Mouse (Mus musculus): ENCODE results near the gene Tbl1x. TPM values are rescaled to one million over a fixed set of nuclear protein-coding genes. Genes with fewer than 3 reads are reported as not detected.

Gene Tbl1x
- polyA plus RNA-seq, 1 experiment from 2014 or later = 53.0 TPM

- ATAC-seq (replicated peaks; ENCODE audit: low FRiP score) (no peak), DNase-seq (ENCODE audit: low spot score) (no peak)
- no peak overlapping the region for H3K27ac ChIP-seq (ENCODE audit: low read depth, low read length)
- peaks cover 3% of the 10 kb centered on the region for H3K4me1 ChIP-seq (replicated peaks; ENCODE audit: control insufficient read depth, insufficient read depth, low read length)
- H3K4me2 ChIP-seq = no peak overlapping the region
- H3K27me3 ChIP-seq (replicated peaks; ENCODE audit: control insufficient read depth, insufficient read depth, low read length) = no peaks in the 10 kb centered on the region
- H3K36me3 ChIP-seq (ENCODE audit: control insufficient read depth, insufficient read depth, low read length) = no peaks in the 10 kb centered on the region
- no peaks in the 10 kb centered on the region for H3K9me3 ChIP-seq (ENCODE audit: control insufficient read depth, low read length)
- H3K4me3 ChIP-seq (ENCODE audit: low read depth, low read length) = no peak overlapping the region
- H3K9ac ChIP-seq (ENCODE audit: low read depth, low read length) = no peak overlapping the region
- 74% methylated on average over 3 of the region's 3 CpGs for WGBS
These were observed 66.3 kb downstream of the Tbl1x start for GRCm38 (mm10) chrX:77577108-77577507.

GRCm38 (mm10) chrX:77578172-77578571 is 67.4 kb downstream of the Tbl1x start:
- H3K36me3 ChIP-seq (ENCODE audit: control insufficient read depth, insufficient read depth, low read length) = no peaks in the 10 kb centered on the region
- no peaks in the 10 kb centered on the region for H3K27me3 ChIP-seq (replicated peaks; ENCODE audit: control insufficient read depth, insufficient read depth, low read length)
- DNase-seq (ENCODE audit: low spot score) = no peak
- no peaks in the 10 kb centered on the region for H3K9me3 ChIP-seq (ENCODE audit: control insufficient read depth, low read length)
- no peak overlapping the region for H3K27ac ChIP-seq (ENCODE audit: low read depth, low read length)
- H3K4me2 ChIP-seq = no peak overlapping the region
- ATAC-seq (replicated peaks; ENCODE audit: low FRiP score) = 0 out of 2 replicates have a peak, but pooled peaks have one; percentile 51
- H3K4me1 ChIP-seq (replicated peaks; ENCODE audit: control insufficient read depth, insufficient read depth, low read length) = peaks cover 3% of the 10 kb centered on the region
- H3K4me3 ChIP-seq (ENCODE audit: low read depth, low read length) = no peak overlapping the region
- no peak overlapping the region for H3K9ac ChIP-seq (ENCODE audit: low read depth, low read length)
- WGBS = 55% methylated on average over 1 of the region's 1 CpGs

- Histone ChIP-seq H3K4me1 (replicated peaks; ENCODE audit: control insufficient read depth, insufficient read depth, low read length) (peaks cover 3% of the 10 kb centered on the region), H3K9ac (ENCODE audit: low read depth, low read length) (no peak overlapping the region), H3K9me3 (ENCODE audit: control insufficient read depth, low read length) (no peaks in the 10 kb centered on the region), H3K4me2 (peak overlapping the region; percentile 31), H3K27me3 (replicated peaks; ENCODE audit: control insufficient read depth, insufficient read depth, low read length) (no peaks in the 10 kb centered on the region), H3K36me3 (ENCODE audit: control insufficient read depth, insufficient read depth, low read length) (no peaks in the 10 kb centered on the region), H3K27ac (ENCODE audit: low read depth, low read length) (no peak overlapping the region), H3K4me3 (ENCODE audit: low read depth, low read length) (no peak overlapping the region)
- 58% methylated on average over 4 of the region's 4 CpGs for WGBS
- ATAC-seq (replicated peaks; ENCODE audit: low FRiP score) = no peak
- no peak for DNase-seq (ENCODE audit: low spot score)
These were observed 69.2 kb downstream of the Tbl1x start for GRCm38 (mm10) chrX:77579964-77580363.

GRCm38 (mm10) chrX:77585974-77586373 is 75.2 kb downstream of the Tbl1x start:
- Histone ChIP-seq H3K4me2 (no peak overlapping the region), H3K9me3 (ENCODE audit: control insufficient read depth, low read length) (no peaks in the 10 kb centered on the region), H3K4me3 (ENCODE audit: low read depth, low read length) (no peak overlapping the region), H3K36me3 (ENCODE audit: control insufficient read depth, insufficient read depth, low read length) (no peaks in the 10 kb centered on the region), H3K27me3 (replicated peaks; ENCODE audit: control insufficient read depth, insufficient read depth, low read length) (no peaks in the 10 kb centered on the region), H3K4me1 (replicated peaks; ENCODE audit: control insufficient read depth, insufficient read depth, low read length) (no peaks in the 10 kb centered on the region; the same call in 1 of the 2 replicates), H3K9ac (ENCODE audit: low read depth, low read length) (no peak overlapping the region), H3K27ac (ENCODE audit: low read depth, low read length) (no peak overlapping the region)
- WGBS = 81% methylated on average over 2 of the region's 2 CpGs
- DNase-seq (ENCODE audit: low spot score) (no peak), ATAC-seq (replicated peaks; ENCODE audit: low FRiP score) (no peak)

- H3K9ac ChIP-seq (ENCODE audit: low read depth, low read length) = no peak overlapping the region
- H3K4me2 ChIP-seq = peak overlapping the region; percentile 12; the same call in 1 of the 2 replicates
- peaks cover 5% of the 10 kb centered on the region; the same call in 1 of the 2 replicates for H3K4me1 ChIP-seq (replicated peaks; ENCODE audit: control insufficient read depth, insufficient read depth, low read length)
- WGBS = 57% methylated on average over 7 of the region's 7 CpGs
- no peaks in the 10 kb centered on the region for H3K36me3 ChIP-seq (ENCODE audit: control insufficient read depth, insufficient read depth, low read length)
- no peak overlapping the region for H3K27ac ChIP-seq (ENCODE audit: low read depth, low read length)
- no peaks in the 10 kb centered on the region for H3K9me3 ChIP-seq (ENCODE audit: control insufficient read depth, low read length)
- H3K27me3 ChIP-seq (replicated peaks; ENCODE audit: control insufficient read depth, insufficient read depth, low read length) = no peaks in the 10 kb centered on the region
- H3K4me3 ChIP-seq (ENCODE audit: low read depth, low read length) = no peak overlapping the region
- ATAC-seq (replicated peaks; ENCODE audit: low FRiP score) (peak; percentile 54), DNase-seq (ENCODE audit: low spot score) (no peak)
These were observed 83.9 kb downstream of the Tbl1x start for GRCm38 (mm10) chrX:77594670-77595224.

GRCm38 (mm10) chrX:77597674-77598073 is 86.9 kb downstream of the Tbl1x start:
- 0 out of 2 replicates have a peak, but pooled peaks cover 5% of the 10 kb centered on the region for H3K4me1 ChIP-seq (replicated peaks; ENCODE audit: control insufficient read depth, insufficient read depth, low read length)
- ATAC-seq (replicated peaks; ENCODE audit: low FRiP score) (no peak), DNase-seq (ENCODE audit: low spot score) (no peak)
- H3K9me3 ChIP-seq (ENCODE audit: control insufficient read depth, low read length) = no peaks in the 10 kb centered on the region
- H3K27me3 ChIP-seq (replicated peaks; ENCODE audit: control insufficient read depth, insufficient read depth, low read length) = no peaks in the 10 kb centered on the region
- H3K36me3 ChIP-seq (ENCODE audit: control insufficient read depth, insufficient read depth, low read length) = no peaks in the 10 kb centered on the region
- no peak overlapping the region for H3K4me3 ChIP-seq (ENCODE audit: low read depth, low read length)
- H3K27ac ChIP-seq (ENCODE audit: low read depth, low read length) = no peak overlapping the region
- H3K9ac ChIP-seq (ENCODE audit: low read depth, low read length) = no peak overlapping the region
- H3K4me2 ChIP-seq = no peak overlapping the region

- 64% methylated on average over 2 of the region's 2 CpGs for WGBS
- Histone ChIP-seq H3K4me3 (ENCODE audit: low read depth, low read length) (no peak overlapping the region), H3K9me3 (ENCODE audit: control insufficient read depth, low read length) (no peaks in the 10 kb centered on the region), H3K27ac (ENCODE audit: low read depth, low read length) (no peak overlapping the region), H3K9ac (ENCODE audit: low read depth, low read length) (no peak overlapping the region), H3K4me1 (replicated peaks; ENCODE audit: control insufficient read depth, insufficient read depth, low read length) (0 out of 2 replicates have a peak, but pooled peaks cover 5% of the 10 kb centered on the region), H3K36me3 (ENCODE audit: control insufficient read depth, insufficient read depth, low read length) (no peaks in the 10 kb centered on the region), H3K4me2 (no peak overlapping the region), H3K27me3 (replicated peaks; ENCODE audit: control insufficient read depth, insufficient read depth, low read length) (no peaks in the 10 kb centered on the region)
- DNase-seq (ENCODE audit: low spot score) (no peak), ATAC-seq (replicated peaks; ENCODE audit: low FRiP score) (no peak)
These were observed 87.9 kb downstream of the Tbl1x start for GRCm38 (mm10) chrX:77598736-77599135.

- no peak overlapping the region for H3K27ac ChIP-seq (ENCODE audit: low read depth, low read length)
- H3K9ac ChIP-seq (ENCODE audit: low read depth, low read length) = no peak overlapping the region
- H3K9me3 ChIP-seq (ENCODE audit: control insufficient read depth, low read length) = no peaks in the 10 kb centered on the region
- H3K36me3 ChIP-seq (ENCODE audit: control insufficient read depth, insufficient read depth, low read length) = no peaks in the 10 kb centered on the region
- H3K4me1 ChIP-seq (replicated peaks; ENCODE audit: control insufficient read depth, insufficient read depth, low read length) = 0 out of 2 replicates have a peak, but pooled peaks cover 3% of the 10 kb centered on the region
- 89% methylated on average over 2 of the region's 2 CpGs for WGBS
- no peak for ATAC-seq (replicated peaks; ENCODE audit: low FRiP score)
- no peak overlapping the region for H3K4me3 ChIP-seq (ENCODE audit: low read depth, low read length)
- DNase-seq (ENCODE audit: low spot score) = no peak
- H3K4me2 ChIP-seq = no peak overlapping the region
- H3K27me3 ChIP-seq (replicated peaks; ENCODE audit: control insufficient read depth, insufficient read depth, low read length) = no peaks in the 10 kb centered on the region
These were observed 92.9 kb downstream of the Tbl1x start for GRCm38 (mm10) chrX:77603496-77604258.

GRCm38 (mm10) chrX:77607488-77607887 is 96.7 kb downstream of the Tbl1x start:
- H3K36me3 ChIP-seq (ENCODE audit: control insufficient read depth, insufficient read depth, low read length) = no peaks in the 10 kb centered on the region
- 0 out of 2 replicates have a peak, but pooled peaks cover 3% of the 10 kb centered on the region for H3K4me1 ChIP-seq (replicated peaks; ENCODE audit: control insufficient read depth, insufficient read depth, low read length)
- no peaks in the 10 kb centered on the region for H3K9me3 ChIP-seq (ENCODE audit: control insufficient read depth, low read length)
- no peak overlapping the region for H3K9ac ChIP-seq (ENCODE audit: low read depth, low read length)
- no peak for DNase-seq (ENCODE audit: low spot score)
- no peak overlapping the region for H3K27ac ChIP-seq (ENCODE audit: low read depth, low read length)
- no peak overlapping the region for H3K4me2 ChIP-seq
- no peak for ATAC-seq (replicated peaks; ENCODE audit: low FRiP score)
- H3K4me3 ChIP-seq (ENCODE audit: low read depth, low read length) = no peak overlapping the region
- no peaks in the 10 kb centered on the region for H3K27me3 ChIP-seq (replicated peaks; ENCODE audit: control insufficient read depth, insufficient read depth, low read length)
- 42% methylated on average over 1 of the region's 1 CpGs for WGBS

Measured in liver, embryonic 11.5 days (tissue).